Mouse (Mus musculus) left cerebral cortex, postnatal 25 days (tissue): ENCODE data around the gene Pex10. TPM values are rescaled to one million over a fixed set of nuclear protein-coding genes. Genes with fewer than 3 reads are reported as not detected.

Experiments used
- DNase-seq, 2 experiments: peaks; one replicate each; pipeline ENCODE4 v3.0.0; 2022; ENCODE audit warnings: low spot score in 2 of 2, mixed read lengths in 1 of 2
- intact Hi-C: fragments of 180-260 bp; cut with DNase I; formaldehyde crosslinking; loops from one replicate; pipeline ENCODE4 v1.15.1; 2025
- total RNA-seq, 2 experiments: library from RNA; stranded (reverse); gene quantifications; 2 replicates each; pipeline ENCODE4 v1.2.3; 2021

Gene Pex10
- total RNA-seq, 2 experiments from 2014 or later = 18.7 to 20.2 TPM

DNA sequence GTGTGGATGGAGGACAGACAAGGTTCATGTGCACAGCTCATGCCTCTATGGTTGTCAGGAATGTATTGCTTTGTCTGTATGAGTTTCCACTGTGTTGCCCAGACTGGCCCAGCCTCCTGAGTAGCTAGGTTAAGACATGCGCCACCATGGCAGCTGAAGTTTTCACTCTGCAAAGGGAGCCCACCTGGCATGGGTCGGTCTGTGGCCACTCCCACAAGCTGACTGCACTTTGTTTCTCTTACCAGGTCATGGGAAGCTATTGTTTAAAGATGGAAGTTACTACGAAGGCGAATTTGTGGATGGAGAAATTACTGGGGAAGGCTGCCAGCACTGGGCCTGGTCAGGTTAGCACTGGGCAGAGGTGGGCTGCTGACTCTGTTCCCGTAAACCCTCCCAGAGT, 22.4 kb downstream of the Pex10 start:
- no peak for DNase-seq
- intact Hi-C loops = no loop called here

DNA sequence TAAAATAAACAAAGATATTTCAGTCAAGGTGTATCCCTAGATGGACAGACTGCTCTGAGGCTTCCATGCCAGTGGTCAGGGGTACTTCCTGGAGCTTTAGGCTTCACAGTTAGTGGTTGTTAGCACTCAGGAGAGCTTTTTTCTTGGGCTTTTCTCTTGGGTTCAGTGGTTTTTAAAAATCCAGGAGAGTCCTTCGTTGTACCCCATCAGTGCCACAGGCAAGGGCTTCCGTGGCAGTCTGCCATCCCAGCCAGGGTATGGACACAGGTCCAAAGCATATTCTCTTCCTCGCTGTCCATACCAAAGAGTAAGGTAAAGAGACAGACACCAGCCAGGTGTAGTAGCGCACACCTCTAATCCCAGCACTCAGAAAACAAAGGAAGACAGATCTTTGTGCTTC, 23.3 kb downstream of the Pex10 start:
- no peak for DNase-seq
- intact Hi-C loops = no loop called here

DNA sequence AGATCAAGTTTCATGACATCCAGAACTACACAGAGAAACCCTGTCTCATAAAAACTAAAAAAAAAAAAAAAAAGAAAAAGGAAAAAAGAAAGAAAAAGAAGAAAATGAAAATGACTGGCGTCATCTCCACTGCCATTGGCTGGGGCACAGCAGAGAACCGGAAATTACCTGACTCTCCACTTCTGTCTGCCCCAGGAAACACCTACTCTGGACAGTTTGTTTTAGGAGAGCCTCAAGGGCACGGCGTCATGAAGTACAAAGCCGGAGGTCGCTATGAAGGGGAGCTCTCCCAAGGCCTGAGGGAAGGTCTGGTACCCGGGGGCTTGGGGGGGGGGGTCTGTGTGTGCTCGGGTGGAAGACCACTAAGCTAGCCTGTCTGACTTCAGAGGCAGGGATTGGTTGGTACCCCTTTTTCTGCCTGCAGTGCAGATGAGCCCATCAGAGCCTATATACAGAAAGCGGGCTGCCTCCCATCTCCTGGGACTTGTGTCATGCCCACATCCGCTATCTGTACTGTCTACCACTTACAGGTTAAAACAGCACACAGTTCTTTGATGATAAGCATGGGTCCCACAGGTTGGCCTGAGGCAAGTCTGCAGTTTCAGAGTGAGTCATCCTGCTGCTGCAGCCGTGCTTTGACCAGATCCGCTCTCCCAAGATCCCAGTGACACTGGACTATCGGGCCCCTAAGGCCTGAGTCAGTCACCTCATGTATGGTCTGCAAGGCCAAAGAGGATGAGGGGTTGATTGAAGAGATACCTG, 24.1 kb downstream of the Pex10 start:
- intact Hi-C loops = no loop called here
- no peak for DNase-seq

DNA sequence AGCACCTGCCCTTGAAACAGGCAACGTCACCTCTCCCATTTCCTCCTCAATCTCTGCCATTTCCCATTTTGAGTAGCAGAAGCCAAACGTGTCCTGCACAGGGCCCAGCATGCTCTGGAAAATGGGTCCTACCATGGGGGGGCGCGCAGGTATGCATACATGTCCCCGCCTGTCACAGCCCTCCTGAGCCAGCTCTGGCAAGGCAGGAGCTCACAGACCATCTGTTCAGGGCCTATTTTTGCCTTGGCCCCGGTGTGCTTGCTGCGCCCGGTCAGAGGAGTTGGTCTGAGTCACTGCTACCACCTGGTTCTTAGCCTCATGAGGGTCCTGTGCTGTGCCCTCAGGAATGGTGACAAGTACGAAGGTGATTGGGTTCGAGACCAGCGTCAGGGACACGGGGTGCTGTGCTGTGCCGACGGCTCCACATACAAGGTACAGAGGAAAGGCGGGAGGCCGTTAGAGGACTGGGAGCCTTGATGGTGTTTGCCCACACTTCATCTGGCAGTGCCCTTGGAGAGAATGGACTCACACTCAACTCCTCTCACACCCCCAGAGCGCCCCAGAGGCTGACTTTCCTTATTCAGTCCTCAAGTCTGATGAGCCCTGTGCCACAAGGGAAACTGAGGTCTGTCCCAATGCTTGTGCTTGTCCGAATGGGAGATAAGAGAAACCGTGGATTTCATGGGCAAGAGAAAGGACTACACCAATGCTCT, 26.1 kb downstream of the Pex10 start:
- intact Hi-C loops = no loop called here
- no peak for DNase-seq

DNA sequence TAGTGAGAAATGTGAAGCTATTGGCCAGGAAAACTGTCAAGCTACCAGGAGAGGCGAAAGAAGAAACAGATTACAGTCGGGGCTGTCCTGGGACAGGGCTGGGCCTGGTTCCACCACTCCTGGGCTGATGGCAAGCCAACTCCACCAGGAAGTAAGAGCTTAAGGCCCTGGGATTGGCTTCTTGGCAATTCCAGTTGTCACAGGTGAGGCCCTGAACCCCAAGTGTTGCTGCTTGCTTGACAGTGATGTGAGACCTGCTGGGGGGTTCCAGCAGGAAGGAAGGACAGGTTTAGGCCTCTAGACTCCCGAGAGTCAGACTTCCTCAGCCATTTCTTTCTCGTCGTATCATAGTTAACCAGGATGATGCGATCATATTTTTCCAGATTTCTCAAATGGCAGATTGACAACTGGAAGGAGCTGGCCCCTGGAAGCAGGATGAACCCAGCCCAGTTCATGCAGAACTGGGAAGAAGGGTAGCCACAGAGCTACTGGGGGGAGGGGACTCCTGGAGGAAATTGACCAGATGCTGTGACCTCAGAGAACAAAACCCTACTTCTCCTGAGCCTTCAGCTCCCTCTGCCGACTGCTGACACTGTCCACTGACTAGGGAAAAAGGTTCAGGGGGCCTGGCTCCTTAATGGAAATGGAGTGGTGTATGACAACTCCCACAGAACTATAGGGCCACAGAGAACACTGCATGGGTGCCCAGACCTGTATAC, 26.8 kb downstream of the Pex10 start:
- intact Hi-C loops = no loop called here

DNA sequence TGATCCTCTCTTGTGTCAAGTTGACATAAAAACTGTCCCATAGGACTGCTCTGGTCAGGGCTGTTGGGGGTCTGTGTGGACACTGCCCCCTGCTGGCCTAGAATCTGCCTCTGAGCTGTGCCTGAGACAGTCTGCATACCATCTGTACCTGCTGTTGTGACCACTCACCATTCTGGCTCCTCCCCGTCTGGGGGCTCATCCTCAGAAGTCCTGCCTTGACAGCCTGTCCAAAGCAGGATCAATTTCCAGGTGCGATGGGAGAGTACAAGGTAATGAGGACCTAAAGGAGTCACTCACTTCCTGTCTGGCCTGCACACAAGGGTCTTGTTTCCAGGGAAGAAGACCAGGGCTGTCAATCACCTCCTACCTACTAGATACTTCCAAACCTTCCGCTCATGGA, 27.7 kb downstream of the Pex10 start:
- no peak for DNase-seq
- intact Hi-C loops = no loop called here

More for the DNA sequence above, 26.8 kb downstream of the Pex10 start:
- no peak for DNase-seq

DNA sequence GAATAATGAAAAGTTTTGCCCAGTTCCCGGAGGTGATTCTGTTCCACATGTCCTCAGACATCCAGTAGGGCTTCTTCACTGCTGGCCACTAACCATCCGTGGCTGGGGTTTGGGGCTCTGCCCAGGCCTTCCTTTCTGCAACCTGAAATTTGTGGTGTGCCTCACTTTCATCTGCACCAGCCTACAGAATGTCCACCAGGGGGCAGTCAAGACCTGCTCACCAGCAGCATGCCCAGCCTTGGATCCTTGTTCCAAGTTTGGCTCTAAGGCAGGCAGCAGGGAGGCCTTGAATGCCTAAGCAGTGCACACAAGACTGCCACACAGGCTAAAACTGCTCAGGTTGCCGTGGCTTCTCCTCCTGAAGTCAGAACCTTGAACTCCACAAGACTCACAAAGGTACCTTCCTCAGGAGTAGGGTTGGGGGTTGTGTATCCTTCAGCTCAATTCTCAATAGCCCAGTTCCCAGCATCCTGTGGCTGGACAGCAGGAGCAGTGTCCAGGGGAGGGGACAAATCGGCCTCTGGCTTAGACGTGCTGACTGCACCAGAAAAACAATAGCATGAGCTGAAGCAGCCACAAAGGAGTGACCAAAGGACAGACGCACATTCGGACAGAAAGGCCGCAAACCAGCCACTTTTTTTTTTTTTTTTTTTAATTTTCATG, 28.6 kb downstream of the Pex10 start:
- intact Hi-C loops = loop anchor here (1.0 kb wide), 2 partner anchors 154 to 213 kb away; partner anchors contain the start of gene Faap20
- peak; percentile 88 to 94 for DNase-seq

DNA sequence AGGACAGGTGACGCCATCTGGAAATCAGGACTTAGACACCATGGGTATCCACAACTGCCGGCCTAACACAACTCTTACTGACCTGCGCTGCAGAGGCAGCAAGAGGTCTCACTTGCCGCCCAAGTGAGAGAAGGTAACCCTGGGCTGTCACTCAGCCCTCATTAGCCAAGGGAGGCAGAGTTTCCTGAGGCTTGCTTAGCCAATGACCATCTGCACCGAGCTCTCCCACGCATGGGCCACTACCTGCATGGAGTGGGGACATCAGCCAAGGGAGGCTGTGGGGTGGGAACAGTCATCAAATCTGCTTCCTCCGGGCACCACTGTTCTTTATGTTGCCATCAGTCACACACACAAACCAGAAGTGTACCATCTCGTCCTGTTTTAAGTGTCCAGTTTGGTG, 29.2 kb downstream of the Pex10 start:
- no peak for DNase-seq
- intact Hi-C loops = loop anchor here (1.0 kb wide), 2 partner anchors 153 to 212 kb away; partner anchors contain the start of gene Faap20

DNA sequence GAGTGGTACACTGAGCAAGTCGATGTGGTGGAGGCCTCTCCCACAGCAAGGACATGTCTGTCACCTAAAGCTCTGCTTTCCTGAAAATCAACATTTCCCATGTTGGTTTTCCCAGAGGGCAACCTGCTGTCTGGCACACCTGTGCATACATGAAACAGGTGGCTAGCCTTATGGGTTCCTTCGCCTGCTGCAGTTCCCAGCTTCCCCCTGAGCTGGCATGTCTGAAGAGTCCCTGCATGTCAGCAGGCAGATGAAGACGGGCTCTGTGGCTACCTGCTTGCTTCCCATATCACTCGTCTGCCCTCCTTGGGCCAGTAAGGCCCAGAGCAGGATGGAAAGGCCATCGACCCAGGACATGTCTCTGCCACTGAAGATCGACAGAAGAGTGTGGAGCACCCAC, 30.6 kb downstream of the Pex10 start:
- DNase-seq = no peak
- intact Hi-C loops = no loop called here

DNA sequence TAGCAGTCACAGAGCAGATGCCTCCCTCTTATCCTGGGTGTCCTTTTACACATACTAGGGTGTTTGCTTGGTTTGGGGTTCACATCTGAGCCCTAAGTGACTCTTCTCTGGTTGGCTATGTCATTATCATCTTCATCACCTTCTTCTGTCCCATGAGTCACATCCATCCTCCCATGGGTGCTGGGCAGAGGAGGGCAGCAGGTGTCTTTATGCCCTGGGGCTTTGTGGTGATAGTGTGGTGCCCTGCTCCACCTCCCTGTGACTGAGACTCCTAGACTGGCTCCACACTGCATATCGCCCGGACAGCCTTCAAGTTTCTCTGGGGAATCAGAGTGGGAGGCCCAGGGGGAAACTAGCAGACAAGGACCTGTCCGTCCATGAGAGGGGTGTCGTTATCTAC, 31.8 kb downstream of the Pex10 start:
- intact Hi-C loops = no loop called here
- no peak for DNase-seq

DNA sequence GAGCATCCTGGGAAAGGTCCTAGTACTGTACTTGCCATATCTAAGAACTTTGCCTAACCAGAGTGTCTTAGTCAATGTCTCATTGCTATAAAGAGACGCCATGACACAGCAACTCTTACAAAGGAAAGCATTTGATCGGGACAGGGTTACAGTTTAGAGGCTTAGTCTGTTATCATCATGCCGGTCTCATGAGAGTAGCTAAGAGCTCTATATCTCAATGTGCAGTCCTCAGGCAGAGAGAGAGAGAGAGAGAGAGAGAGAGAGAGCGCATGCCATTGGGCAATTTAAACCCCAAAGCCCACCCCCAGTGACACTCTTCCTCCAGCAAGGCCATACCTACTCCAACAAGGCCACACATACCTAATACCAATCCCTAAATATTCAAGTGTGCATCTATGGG, 41.1 kb downstream of the Pex10 start:
- no peak for DNase-seq
- intact Hi-C loops = no loop called here

DNA sequence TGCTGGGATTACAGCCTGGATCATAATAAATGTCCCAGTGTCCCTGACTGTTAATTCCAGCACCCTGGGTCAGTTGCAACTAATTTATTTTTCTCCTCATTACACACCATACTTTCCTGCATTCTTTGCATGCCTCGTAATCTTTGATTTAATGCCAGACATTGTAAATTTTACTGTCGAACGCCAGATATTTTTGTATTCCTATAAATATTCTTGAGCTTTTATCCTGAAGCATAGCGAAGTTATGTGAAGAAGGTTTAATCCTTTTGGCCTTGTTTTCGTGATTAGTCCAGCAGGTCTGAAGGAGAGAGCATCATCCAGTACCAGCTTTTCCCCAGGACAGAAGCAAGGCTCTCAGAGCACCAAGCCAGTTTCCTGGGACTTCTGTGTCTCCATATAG, 42.7 kb downstream of the Pex10 start:
- intact Hi-C loops = no loop called here
- DNase-seq = no peak

DNA sequence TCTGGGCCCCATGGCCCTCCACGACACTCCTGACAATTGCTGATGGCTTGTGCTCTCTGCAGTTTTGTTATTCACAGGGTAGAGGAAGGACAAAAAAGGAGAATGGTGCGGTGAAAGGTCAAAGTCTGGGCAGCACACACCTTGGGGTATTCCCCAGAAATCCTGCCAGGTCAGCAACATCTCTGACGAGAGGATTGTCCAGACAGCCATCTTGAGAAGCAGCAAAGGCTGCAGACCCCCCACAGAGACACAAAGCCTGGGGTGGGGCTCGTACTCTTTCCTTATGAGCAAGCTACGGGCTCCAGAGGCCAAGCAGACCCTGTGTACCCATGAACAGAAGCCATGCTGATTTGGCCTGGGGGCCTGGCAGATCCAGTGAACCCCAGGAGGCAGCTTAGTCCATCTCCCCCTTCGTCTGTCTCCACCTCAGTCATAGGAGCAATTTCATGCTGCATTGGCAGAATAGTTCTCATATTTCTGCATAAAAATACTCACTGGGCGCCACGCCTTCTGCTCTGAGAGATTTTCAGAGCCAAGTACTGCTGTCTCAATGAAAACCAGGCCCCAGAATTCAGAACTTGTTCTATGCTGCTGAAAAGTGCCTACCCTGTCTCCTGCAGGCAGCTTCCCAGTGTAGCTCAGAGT, 47.1 kb downstream of the Pex10 start:
- peak in 1 of 2 experiments; percentile 80 for DNase-seq
- intact Hi-C loops = no loop called here

DNA sequence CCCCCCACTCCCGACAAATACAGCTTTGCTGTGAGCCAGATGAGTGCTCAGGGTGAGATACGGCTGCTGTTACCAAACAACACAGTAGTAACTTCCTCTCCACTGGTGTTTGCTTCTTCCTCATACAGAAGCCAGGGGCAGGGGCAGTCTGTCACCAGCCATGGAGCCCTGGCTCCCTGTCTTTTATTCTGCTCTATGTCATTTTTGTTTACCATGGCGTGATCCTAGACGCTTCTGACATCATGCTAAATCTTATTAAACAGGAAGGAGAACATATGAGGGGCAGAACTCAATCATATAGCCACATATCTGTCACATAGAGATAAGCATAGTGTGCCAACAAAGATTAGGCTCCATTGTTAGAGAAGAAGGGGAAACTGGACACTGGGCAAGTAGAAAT, 49.8 kb downstream of the Pex10 start:
- DNase-seq = no peak
- intact Hi-C loops = no loop called here

DNA sequence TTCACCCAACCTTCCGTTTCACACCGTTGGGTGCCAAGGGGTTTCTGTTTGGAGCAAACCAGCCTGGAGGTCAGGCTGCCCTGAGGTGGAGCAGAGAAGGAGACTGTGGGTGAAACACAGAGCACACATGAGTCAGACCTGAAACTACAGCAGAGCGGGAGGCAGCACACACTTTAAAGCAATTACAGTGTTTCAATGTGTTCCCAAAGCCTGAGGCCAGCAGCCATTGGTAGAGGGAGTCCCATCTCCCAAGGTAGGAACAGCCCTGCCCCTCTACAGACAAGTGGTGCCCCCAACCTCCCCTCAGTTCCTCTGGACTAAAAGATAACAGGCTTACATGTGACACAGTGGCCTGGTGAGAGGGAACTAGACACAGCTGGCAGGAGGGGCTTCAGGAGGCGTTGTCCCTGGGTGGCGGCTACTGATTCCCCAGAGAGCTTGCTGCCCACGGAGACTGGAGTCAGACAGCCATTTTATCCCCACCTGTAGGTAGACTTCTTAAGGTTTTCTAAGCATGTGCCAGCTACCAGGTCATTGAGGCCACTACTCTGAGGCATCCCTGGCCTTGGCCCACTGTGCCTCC, 50.7 kb downstream of the Pex10 start:
- no peak for DNase-seq
- intact Hi-C loops = no loop called here

DNA sequence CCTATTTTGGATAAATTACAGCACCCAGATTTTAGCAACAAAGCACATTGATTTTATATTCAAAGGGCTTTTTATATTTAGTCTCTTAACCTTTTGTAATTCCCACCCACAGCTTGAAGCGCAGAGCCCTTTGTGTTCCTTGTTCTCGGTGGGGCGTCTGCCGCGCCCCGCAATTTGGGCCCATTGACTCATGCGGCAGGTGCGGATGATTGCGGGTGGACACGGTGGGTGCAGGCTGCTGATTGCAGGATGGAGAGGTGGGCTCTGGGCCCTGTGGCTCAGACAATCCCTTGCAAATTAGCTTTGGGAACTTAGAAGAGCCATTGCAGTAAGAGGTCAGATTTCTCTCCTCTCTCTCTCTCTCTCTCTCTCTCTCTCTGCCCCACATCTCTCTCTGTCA, 51.5 kb downstream of the Pex10 start:
- intact Hi-C loops = no loop called here
- DNase-seq = no peak

DNA sequence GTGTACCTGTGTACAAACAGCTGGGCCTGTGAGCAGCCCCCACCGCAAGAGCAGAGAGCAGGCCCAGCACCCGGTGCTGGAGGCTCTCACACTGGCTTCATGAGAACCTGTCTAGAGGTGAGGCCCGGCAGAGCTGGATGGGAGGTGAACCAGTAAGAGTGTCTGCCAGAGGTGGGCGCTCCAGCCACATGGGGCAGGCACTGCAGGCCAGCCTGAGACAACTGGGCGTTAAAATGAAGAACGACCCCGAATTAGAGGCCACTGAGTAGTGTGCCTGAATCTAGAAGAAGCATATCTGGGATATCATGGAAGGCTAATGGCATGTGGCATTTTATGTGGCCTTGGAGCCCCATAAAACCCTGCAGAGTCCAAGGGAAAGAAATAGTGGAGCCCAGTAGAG, 53.2 kb downstream of the Pex10 start:
- no peak for DNase-seq
- intact Hi-C loops = loop anchor here (5.0 to 10.0 kb wide), 2 partner anchors 52 to 125 kb away; partner anchors contain the start of gene Faap20

DNA sequence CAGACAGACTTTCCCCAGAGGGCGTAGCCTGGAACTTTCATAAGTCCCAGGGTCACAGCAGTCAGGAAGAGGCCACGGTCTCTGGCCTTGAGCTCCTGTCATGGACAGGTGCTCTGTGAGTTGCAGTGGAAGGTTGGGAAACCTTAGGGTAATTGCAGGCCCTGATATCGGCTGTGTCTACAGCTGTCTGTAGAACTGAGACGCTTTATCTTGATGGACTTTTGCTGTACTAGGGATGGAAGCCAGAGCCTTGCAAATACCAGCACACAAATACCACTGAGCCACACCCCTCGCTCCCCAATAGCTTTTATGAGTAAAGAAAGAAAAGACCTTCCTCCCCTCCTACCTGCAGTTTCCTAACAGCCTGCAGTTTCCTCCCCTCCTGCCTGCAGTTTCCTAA, 53.8 kb downstream of the Pex10 start:
- no peak for DNase-seq
- intact Hi-C loops = loop anchor here (5.0 to 10.0 kb wide), 2 partner anchors 52 to 124 kb away; partner anchors contain the start of gene Faap20

DNA sequence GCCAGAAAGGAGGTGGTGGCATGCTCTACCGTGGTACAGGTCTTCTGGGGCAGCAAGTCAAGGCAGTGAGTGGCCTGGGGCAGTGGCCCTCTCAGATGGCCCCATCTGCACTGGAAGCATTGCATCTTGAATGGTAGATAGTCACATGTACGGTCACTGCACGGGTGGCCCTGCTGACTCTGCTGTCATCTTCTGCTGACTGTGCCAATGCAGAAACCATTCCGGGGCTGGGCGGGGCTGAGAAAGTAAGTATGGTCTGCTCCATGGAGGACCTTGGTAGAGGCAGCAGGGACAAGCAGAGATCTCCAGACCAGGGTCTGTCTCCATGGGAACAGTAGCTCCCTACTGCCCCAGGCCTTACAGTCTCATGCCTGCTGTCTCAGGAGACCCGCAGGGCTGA, 54.4 kb downstream of the Pex10 start:
- no peak for DNase-seq
- intact Hi-C loops = loop anchor here (5.0 to 10.0 kb wide), 2 partner anchors 51 to 124 kb away; partner anchors contain the start of gene Faap20
